Mouse (Mus musculus) adrenal gland, postnatal 0 days (tissue): ENCODE data around the gene Cyp3a16. TPM values are rescaled to one million over a fixed set of nuclear protein-coding genes. Genes with fewer than 3 reads are reported as not detected.

ENCODE experiments used
- polyA plus RNA-seq: library from polyadenylated mRNA; unstranded; fragments of >200 nt; fragmentation: Nextera tagmentation; extraction: Ambion mirVana; gene quantifications from 2 replicates; pipeline ENCODE4 v1.2.1, GENCODE M21; 2015

Cyp3a16 gene
- 0.61 and 1.1 TPM in 2 replicates for polyA plus RNA-seq

DNA sequence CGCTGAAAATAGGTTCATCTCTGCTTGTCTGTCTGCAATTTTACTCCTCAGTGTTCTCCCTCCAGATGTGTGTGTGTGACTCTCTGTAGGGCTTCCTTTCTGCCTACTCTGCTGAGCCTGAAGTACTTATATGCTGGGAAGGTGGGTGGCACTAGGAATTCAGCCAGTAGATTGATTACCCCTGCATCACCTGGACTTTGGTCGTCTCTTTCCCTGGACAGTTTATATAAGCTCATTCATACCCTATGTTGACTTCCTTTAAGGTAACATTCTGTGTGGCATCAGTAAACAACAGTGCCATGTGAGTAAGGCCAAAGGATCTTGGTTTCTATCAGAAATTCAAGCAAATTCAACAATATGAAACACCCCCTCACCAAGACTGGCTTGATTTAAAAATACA is at the start of gene Cyp3a16:
Cyp3a16 (minus strand) TSS at position 101 of the 400 bp plus-strand sequence.

Other genes with a start within 250 kb of the Cyp3a16 start
- gene Zfp655, start 238.0 kb downstream of the Cyp3a16 start, polyA plus RNA-seq: 35.8 and 45.4 TPM in 2 replicates
- 0.35 and 0.50 TPM in 2 replicates for gene Zscan25, start 189.2 kb downstream of the Cyp3a16 start, polyA plus RNA-seq
- gene Cyp3a57, start 124.4 kb downstream of the Cyp3a16 start, polyA plus RNA-seq: not detected in 2 replicates
- not detected in 2 replicates for gene Cyp3a41b, start 115.0 kb upstream of the Cyp3a16 start, polyA plus RNA-seq